Mouse (Mus musculus) embryonic facial prominence, embryonic 14.5 days (tissue): ENCODE measurements at regions not wholly inside any gene's neighbourhood (a gene's known extent, or its start where the extent isn't known, plus 50 kb on each side); places are given as distances from the start of the nearest gene placed in this dataset.

Experiments used
- ATAC-seq: fragments of 200-750 bp; cut with Nextera tagmentation; 2 replicates; pipeline ENCODE4 v1.8.0; 2017; ENCODE audit warnings: low read depth, moderate number of reproducible peaks, moderate TSS enrichment
- DNase-seq: peaks from one replicate; pipeline ENCODE4 v3.0.0-alpha.2; 2015; ENCODE audit warnings: low spot score
- H3K27ac ChIP-seq: fragments of 300-500 bp; sonication (generic); replicated peaks from 2 replicates; pipeline ENCODE4 v1.5.1; 2014; ENCODE audit warnings: low read depth, mild to moderate bottlenecking, low read length, moderate library complexity
- H3K27me3 ChIP-seq: fragments of 300-500 bp; sonication (generic); replicated peaks from 2 replicates; pipeline ENCODE4 v1.6.1; 2014; ENCODE audit warnings: low read length; ENCODE audit not compliant: control insufficient read depth, insufficient read depth
- H3K36me3 ChIP-seq: fragments of 300-500 bp; sonication (generic); 2 replicates; pipeline ENCODE4 v1.6.1; 2014; ENCODE audit warnings: low read length, mixed read lengths; ENCODE audit not compliant: control insufficient read depth, insufficient read depth
- H3K4me1 ChIP-seq: fragments of 300-500 bp; sonication (generic); 2 replicates; pipeline ENCODE4 v1.6.1; 2014; ENCODE audit warnings: antibody characterized with exemption, low read length; ENCODE audit not compliant: control insufficient read depth, insufficient read depth
- H3K4me2 ChIP-seq: fragments of 300-500 bp; sonication (generic); 2 replicates; pipeline ENCODE4 v1.6.1; 2014; ENCODE audit warnings: low read depth, mild to moderate bottlenecking, low read length, moderate library complexity, mixed read lengths
- H3K4me3 ChIP-seq: fragments of 300-500 bp; sonication (generic); 2 replicates; pipeline ENCODE4 v1.5.1; 2014; ENCODE audit warnings: low read depth, mild to moderate bottlenecking, low read length
- H3K9ac ChIP-seq: fragments of 300-500 bp; sonication (generic); 2 replicates; pipeline ENCODE4 v1.6.1; 2014; ENCODE audit warnings: low read depth, mild to moderate bottlenecking, low read length, moderate library complexity, mixed read lengths
- H3K9me3 ChIP-seq: fragments of 300-500 bp; sonication (generic); 2 replicates; pipeline ENCODE4 v1.6.1; 2016; ENCODE audit warnings: low read length; ENCODE audit not compliant: control insufficient read depth
- WGBS: fragments of 180-500 bp; shearing (Covaris S2); extraction: QIAGEN DNeasy Blood & Tissue Kit; methylation state at CpG from one replicate; pipeline ENCODE4 v1.1.7; 2014; 5-methylcytosine and 5-hydroxymethylcytosine counted together

DNA sequence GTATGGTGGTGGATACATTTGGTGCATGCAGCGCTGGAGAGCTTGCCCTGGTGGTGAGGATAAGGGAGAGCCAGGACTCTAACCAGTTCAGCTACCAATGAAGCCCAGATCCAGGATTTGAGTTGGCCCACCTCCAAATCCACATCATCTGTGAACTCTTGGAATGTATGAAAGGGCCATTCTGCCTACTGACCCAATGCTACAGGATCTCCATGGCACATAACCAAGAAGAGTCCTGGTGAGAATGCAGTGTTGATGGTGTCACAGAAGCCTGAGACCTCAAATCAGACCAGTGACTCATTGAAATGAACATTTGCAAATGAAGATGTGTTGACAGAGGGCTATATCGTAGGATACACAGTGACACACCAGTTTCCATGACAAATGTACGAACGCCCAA lies 121.0 kb upstream of the Slitrk5 start:
- Histone ChIP-seq H3K9ac (no peak overlapping the region), H3K9me3 (no peaks in the 10 kb centered on the region), H3K27ac (no peak overlapping the region), H3K4me1 (no peaks in the 10 kb centered on the region), H3K27me3 (no peaks in the 10 kb centered on the region), H3K36me3 (no peaks in the 10 kb centered on the region), H3K4me2 (no peak overlapping the region), H3K4me3 (no peak overlapping the region)
- ATAC-seq (no peak), DNase-seq (no peak)
- 84% methylated on average over 4 of the region's 4 CpGs for WGBS

DNA sequence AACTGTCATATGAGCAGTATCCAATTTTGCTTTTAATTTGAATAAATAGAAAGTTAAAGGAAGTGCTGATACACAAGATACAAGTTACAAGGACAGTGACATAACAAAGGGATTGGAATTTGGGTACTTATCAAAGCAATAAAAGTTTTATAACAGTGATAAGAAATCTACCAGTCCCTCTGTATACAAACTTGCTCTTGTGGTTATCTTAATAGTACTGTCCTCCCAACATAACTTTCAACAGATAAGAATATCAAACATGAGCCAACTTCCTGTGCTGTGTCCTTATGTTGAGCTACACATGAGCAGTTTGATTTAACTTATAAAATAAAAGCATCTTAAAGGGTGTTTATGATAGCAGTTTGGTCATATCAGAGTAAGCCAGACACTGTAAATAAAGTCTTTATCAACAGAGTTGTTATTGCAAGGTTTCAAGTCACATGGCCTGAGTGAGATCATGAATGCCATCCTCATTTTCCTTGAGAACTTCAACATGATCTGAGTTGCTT lies 105.5 kb upstream of the Slitrk5 start:
- H3K4me3 ChIP-seq, result no peak overlapping the region
- H3K27ac ChIP-seq, result no peak overlapping the region
- H3K4me2 ChIP-seq, result no peak overlapping the region
- no peaks in the 10 kb centered on the region for H3K36me3 ChIP-seq
- no peak overlapping the region for H3K9ac ChIP-seq
- H3K4me1 ChIP-seq, result no peaks in the 10 kb centered on the region
- H3K27me3 ChIP-seq, result no peaks in the 10 kb centered on the region
- H3K9me3 ChIP-seq, result no peaks in the 10 kb centered on the region
- ATAC-seq (no peak), DNase-seq (no peak)

DNA sequence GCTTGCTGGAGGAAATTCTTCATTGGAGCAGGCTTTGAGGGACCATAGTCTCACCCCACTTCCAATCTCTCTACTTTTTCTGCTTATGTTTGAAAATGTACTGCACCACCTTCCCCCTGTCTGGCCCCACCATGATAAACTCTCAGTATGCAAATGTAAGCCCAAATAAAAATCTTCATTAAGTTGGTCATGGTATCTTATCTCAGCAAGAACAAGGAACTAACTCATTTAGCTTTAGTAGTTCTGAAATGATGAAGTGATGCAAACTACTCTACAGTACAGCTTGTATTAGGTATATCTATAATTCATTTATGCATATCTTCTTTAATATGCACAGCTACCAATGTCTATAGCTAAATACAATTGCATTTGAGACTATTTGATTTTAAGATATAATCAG lies 97.4 kb upstream of the Slitrk5 start:
- no peak overlapping the region for H3K4me2 ChIP-seq
- H3K4me1 ChIP-seq, result no peaks in the 10 kb centered on the region
- ATAC-seq (no peak), DNase-seq (no peak)
- H3K4me3 ChIP-seq, result no peak overlapping the region
- no peaks in the 10 kb centered on the region for H3K36me3 ChIP-seq
- H3K27ac ChIP-seq, result no peak overlapping the region
- no peak overlapping the region for H3K9ac ChIP-seq
- no peaks in the 10 kb centered on the region for H3K9me3 ChIP-seq
- H3K27me3 ChIP-seq, result no peaks in the 10 kb centered on the region

DNA sequence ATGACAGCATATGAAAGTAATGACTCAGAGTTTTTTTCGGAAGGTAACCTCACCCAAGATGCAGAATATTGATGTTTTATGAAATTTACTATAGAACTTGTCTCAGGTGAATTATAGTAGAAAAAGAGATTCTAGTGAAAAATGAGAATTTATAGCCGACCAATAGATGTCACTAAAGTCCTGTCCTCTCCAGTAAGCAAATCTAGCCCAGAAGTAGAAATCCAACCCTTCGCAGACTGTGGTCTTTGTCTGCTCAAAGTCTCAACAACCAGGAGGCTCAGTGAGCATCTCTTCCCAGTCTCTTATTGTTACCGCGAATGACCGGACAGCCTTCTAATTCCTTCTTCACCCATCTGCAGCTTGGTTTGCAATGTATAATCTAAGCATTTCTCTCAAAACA lies 91.8 kb upstream of the Slitrk5 start:
- no peak overlapping the region for H3K9ac ChIP-seq
- no peak overlapping the region for H3K4me2 ChIP-seq
- 75% methylated on average over 6 of the region's 6 CpGs for WGBS
- H3K27me3 ChIP-seq, result no peaks in the 10 kb centered on the region
- H3K4me3 ChIP-seq, result no peak overlapping the region
- no peaks in the 10 kb centered on the region for H3K36me3 ChIP-seq
- no peaks in the 10 kb centered on the region for H3K9me3 ChIP-seq
- H3K27ac ChIP-seq, result no peak overlapping the region
- DNase-seq (peak; percentile 27), ATAC-seq (no peak)
- H3K4me1 ChIP-seq, result no peaks in the 10 kb centered on the region

GRCm38 (mm10) chr14:111616824-111617223 lies 58.1 kb upstream of the Slitrk5 start:
- Histone ChIP-seq H3K27me3 (no peaks in the 10 kb centered on the region), H3K36me3 (no peaks in the 10 kb centered on the region), H3K4me2 (no peak overlapping the region), H3K9ac (no peak overlapping the region), H3K27ac (no peak overlapping the region), H3K9me3 (no peaks in the 10 kb centered on the region), H3K4me1 (no peaks in the 10 kb centered on the region), H3K4me3 (no peak overlapping the region)
- ATAC-seq (no peak), DNase-seq (peak; percentile 40)
- WGBS, result 73% methylated on average over 1 of the region's 1 CpGs

- ATAC-seq (no peak), DNase-seq (no peak)
- Histone ChIP-seq H3K4me2 (no peak overlapping the region), H3K9ac (no peak overlapping the region), H3K9me3 (no peaks in the 10 kb centered on the region), H3K27ac (no peak overlapping the region), H3K27me3 (no peaks in the 10 kb centered on the region), H3K4me3 (no peak overlapping the region), H3K36me3 (no peaks in the 10 kb centered on the region), H3K4me1 (no peaks in the 10 kb centered on the region)
- WGBS, result 72% methylated on average over 2 of the region's 2 CpGs
Measured at GRCm38 (mm10) chr14:111620821-111621220, 54.1 kb upstream of the Slitrk5 start.
